Mouse (Mus musculus) heart, embryonic 11.5 days (tissue): ENCODE measurements at regions not wholly inside any gene's neighbourhood (a gene's known extent, or its start where the extent isn't known, plus 50 kb on each side); places are given as distances from the start of the nearest gene placed in this dataset.

Experiments used
- ATAC-seq: fragments of 200-750 bp; cut with Nextera tagmentation; replicated peaks from 2 replicates; pipeline ENCODE4 v1.8.0; 2017; ENCODE audit warnings: moderate library complexity; ENCODE audit not compliant: insufficient number of reproducible peaks, low FRiP score, low TSS enrichment
- H3K27ac ChIP-seq: fragments of 300-500 bp; sonication (generic); 2 replicates; pipeline ENCODE4 v1.5.1; 2014; ENCODE audit warnings: mild to moderate bottlenecking, low read depth, low read length
- H3K27me3 ChIP-seq: fragments of 300-500 bp; sonication (generic); 2 replicates; pipeline ENCODE4 v1.6.1; 2014; ENCODE audit warnings: mild to moderate bottlenecking, low read length, mixed read lengths; ENCODE audit not compliant: control insufficient read depth, insufficient read depth
- H3K36me3 ChIP-seq: fragments of 300-500 bp; sonication (generic); 2 replicates; pipeline ENCODE4 v1.6.1; 2014; ENCODE audit warnings: mild to moderate bottlenecking, low read length, moderate library complexity, mixed read lengths; ENCODE audit not compliant: control insufficient read depth, insufficient read depth
- H3K4me1 ChIP-seq: fragments of 300-500 bp; sonication (generic); 2 replicates; pipeline ENCODE4 v1.6.1; 2014; ENCODE audit warnings: low read length; ENCODE audit not compliant: control insufficient read depth, insufficient read depth
- H3K4me2 ChIP-seq: fragments of 300-500 bp; sonication (generic); 2 replicates; pipeline ENCODE4 v1.6.1; 2014; ENCODE audit warnings: mild to moderate bottlenecking, moderate library complexity
- H3K4me3 ChIP-seq: fragments of 300-500 bp; sonication (generic); 2 replicates; pipeline ENCODE4 v1.5.1; 2014; ENCODE audit warnings: low read depth, low read length
- H3K9ac ChIP-seq: fragments of 300-500 bp; sonication (generic); 2 replicates; pipeline ENCODE4 v1.6.1; 2014; ENCODE audit warnings: mild to moderate bottlenecking, low read depth, low read length, moderate library complexity
- H3K9me3 ChIP-seq: fragments of 300-500 bp; sonication (generic); replicated peaks from 2 replicates; pipeline ENCODE4 v1.6.1; 2016; ENCODE audit warnings: low read length; ENCODE audit not compliant: control insufficient read depth
- WGBS: fragments of 180-500 bp; shearing (Covaris S2); extraction: QIAGEN DNeasy Blood & Tissue Kit; methylation state at CpG from one replicate; pipeline ENCODE4 v1.1.7; 2014; ENCODE audit not compliant: insufficient replicate concordance; 5-methylcytosine and 5-hydroxymethylcytosine counted together
- microRNA counts: library from miRNA; unstranded; fragments of <30 nt; microRNA quantifications from one replicate; lab custom pipeline; 2015
- microRNA-seq: library from miRNA; unstranded; fragments of <30 nt; microRNA quantifications from one replicate; pipeline ENCODE4, GENCODE M21; 2016; ENCODE audit warnings: borderline number of aligned reads

- Histone ChIP-seq H3K4me3 (peak overlapping the region; percentile 38), H3K4me2 (peak overlapping the region; percentile 71), H3K27me3 (no peaks in the 10 kb centered on the region), H3K4me1 (0 out of 2 replicates have a peak, but pooled peaks cover 4% of the 10 kb centered on the region), H3K36me3 (no peaks in the 10 kb centered on the region), H3K9me3 (no peaks in the 10 kb centered on the region), H3K27ac (peak overlapping the region; percentile 84), H3K9ac (peak overlapping the region; percentile 91)
- no peak for ATAC-seq
- 10% methylated on average over 5 of the region's 5 CpGs for WGBS
Measured at GRCm38 (mm10) chr6:51379074-51379473, 53.4 kb upstream of the Nfe2l3 start.

- H3K4me3 ChIP-seq, result peak overlapping the region; percentile 38
- no peaks in the 10 kb centered on the region for H3K27me3 ChIP-seq
- no peaks in the 10 kb centered on the region for H3K9me3 ChIP-seq
- H3K4me1 ChIP-seq, result 0 out of 2 replicates have a peak, but pooled peaks cover 4% of the 10 kb centered on the region
- no peaks in the 10 kb centered on the region for H3K36me3 ChIP-seq
- H3K27ac ChIP-seq, result peak overlapping the region; percentile 84
- ATAC-seq, result peak; percentile 44; the same call in 1 of the 2 replicates
- peak overlapping the region; percentile 91 for H3K9ac ChIP-seq
- 5% methylated on average over 36 of the region's 36 CpGs for WGBS
- peak overlapping the region; percentile 71 for H3K4me2 ChIP-seq
Measured at GRCm38 (mm10) chr6:51379560-51380274, 52.8 kb upstream of the Nfe2l3 start.

- no peak overlapping the region for H3K4me2 ChIP-seq
- 66% methylated on average over 4 of the region's 4 CpGs for WGBS
Measured at GRCm38 (mm10) chr6:51380275-51380575, 52.2 kb upstream of the Nfe2l3 start.

GRCm38 (mm10) chr6:51381465-51381864, 51.0 kb upstream of the Nfe2l3 start:
- H3K4me2 ChIP-seq, result no peak overlapping the region
- 44% methylated on average over 9 of the region's 9 CpGs for WGBS
- H3K4me1 ChIP-seq, result 0 out of 2 replicates have a peak, but pooled peaks cover 4% of the 10 kb centered on the region
- H3K36me3 ChIP-seq, result no peaks in the 10 kb centered on the region
- no peak overlapping the region for H3K9ac ChIP-seq
- no peaks in the 10 kb centered on the region for H3K9me3 ChIP-seq
- no peak for ATAC-seq
- H3K4me3 ChIP-seq, result no peak overlapping the region
- H3K27ac ChIP-seq, result no peak overlapping the region
- H3K27me3 ChIP-seq, result no peaks in the 10 kb centered on the region

More at GRCm38 (mm10) chr6:51380275-51380575, 52.2 kb upstream of the Nfe2l3 start:
- Histone ChIP-seq H3K27me3 (no peaks in the 10 kb centered on the region), H3K9me3 (no peaks in the 10 kb centered on the region), H3K4me3 (no peak overlapping the region), H3K4me1 (0 out of 2 replicates have a peak, but pooled peaks cover 4% of the 10 kb centered on the region), H3K36me3 (no peaks in the 10 kb centered on the region), H3K9ac (no peak overlapping the region), H3K27ac (no peak overlapping the region)
- ATAC-seq, result no peak

MicroRNAs encoded in the stretch of these regions (microRNA counts, 519-probe panel; counts per million panel counts)
- 6,905 counts per million, percentile 90 among the panel's probes with 10 or more counts for microRNA mmu-miR-148a (lab: Ali Mortazavi, UCI)

Small RNA genes lying in the stretch of these regions (microRNA-seq; reads per million reads assigned to microRNA genes)
- 1,191 reads per million, percentile 85 among the genes with 10 or more reads in this experiment for gene Mir148a
